Comparison of ENCODE assay signal across 31 mouse cellular contexts in the genomic region with DNA sequence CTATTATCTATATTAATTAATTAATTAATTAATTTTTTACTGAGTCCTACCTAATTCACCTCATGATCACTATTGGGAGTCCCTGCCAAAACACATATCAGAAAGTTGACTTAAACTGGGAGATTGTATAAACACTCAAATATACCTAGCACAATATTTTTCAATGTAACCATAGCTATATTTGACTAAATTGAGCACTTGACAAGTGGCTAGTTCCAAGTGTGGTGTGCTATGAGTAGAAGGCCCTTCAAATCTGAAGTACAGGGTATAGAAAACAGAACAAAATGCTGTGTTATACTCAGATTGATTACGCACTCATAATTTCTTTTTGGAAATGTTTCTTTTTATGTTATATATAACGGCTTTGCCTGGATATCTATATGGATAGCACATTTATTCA.
"Had no signal": no experiment of that assay in that cellular context is flagged by ENCODE, and none has a peak within 500 bp of the region (broad histone marks: within the 10 kb centered on the region; RNA-seq: fewer than 3 reads in every experiment).

No protein-coding gene starts in this region.

- H3K9ac ChIP-seq: limb, embryonic 12.5 days; limb, embryonic 13.5 days; limb, embryonic 15.5 days; liver, embryonic 12.5 days; liver, embryonic 13.5 days; liver, embryonic 14.5 days; liver, embryonic 15.5 days; liver, postnatal 0 days; lung, embryonic 14.5 days; lung, embryonic 15.5 days; midbrain, embryonic 12.5 days; midbrain, embryonic 13.5 days; midbrain, embryonic 15.5 days; neural tube, embryonic 12.5 days had no signal

- H3K27me3 ChIP-seq: limb, embryonic 12.5 days; limb, embryonic 13.5 days; limb, embryonic 15.5 days; liver, embryonic 12.5 days; liver, embryonic 13.5 days; liver, embryonic 15.5 days; lung, embryonic 15.5 days; megakaryocyte, embryonic 14.5 days; midbrain, embryonic 12.5 days; midbrain, embryonic 13.5 days; midbrain, embryonic 15.5 days; neural tube, embryonic 12.5 days had no signal

- H3K9me3 ChIP-seq: limb, embryonic 10.5 days; limb, embryonic 12.5 days; limb, embryonic 13.5 days; limb, embryonic 15.5 days; liver, embryonic 12.5 days; liver, embryonic 13.5 days; liver, embryonic 15.5 days; lung, embryonic 15.5 days; megakaryocyte, embryonic 14.5 days; midbrain, embryonic 10.5 days; midbrain, embryonic 12.5 days; midbrain, embryonic 13.5 days; midbrain, embryonic 15.5 days; neural tube, embryonic 12.5 days had no signal

- H3K4me2 ChIP-seq: limb, embryonic 12.5 days; limb, embryonic 13.5 days; limb, embryonic 15.5 days; liver, embryonic 11.5 days; liver, embryonic 12.5 days; liver, embryonic 13.5 days; liver, embryonic 15.5 days; lung, embryonic 14.5 days; lung, embryonic 15.5 days; midbrain, embryonic 11.5 days; midbrain, embryonic 12.5 days; midbrain, embryonic 13.5 days; midbrain, embryonic 15.5 days; neural tube, embryonic 12.5 days had no signal

- DNase-seq: left cerebral cortex, postnatal 4 days; liver; liver, embryonic 13.5 days; liver, postnatal 0 days; lung, adult 18-20 months; lung, embryonic 14.5 days; lung, postnatal 10 days; lung, postnatal 14 days; lung, postnatal 36 days; lung, postnatal 4 days; midbrain, embryonic 14.5 days had no signal

- ATAC-seq: liver, embryonic 12.5 days; liver, postnatal 0 days; midbrain, embryonic 13.5 days; midbrain, embryonic 15.5 days; midbrain, embryonic 16.5 days had no signal

- H3K27ac ChIP-seq: left cerebral cortex, adult 2 months; limb, embryonic 10.5 days; limb, embryonic 12.5 days; limb, embryonic 13.5 days; limb, embryonic 15.5 days; liver, embryonic 12.5 days; liver, embryonic 13.5 days; liver, embryonic 14.5 days; liver, embryonic 15.5 days; lung, embryonic 15.5 days; macrophage; midbrain, embryonic 10.5 days; midbrain, embryonic 12.5 days; midbrain, embryonic 13.5 days; midbrain, embryonic 15.5 days; neural tube, embryonic 12.5 days had no signal

- H3K4me1 ChIP-seq: limb, embryonic 12.5 days; limb, embryonic 13.5 days; limb, embryonic 15.5 days; liver, embryonic 13.5 days; liver, embryonic 15.5 days; lung, embryonic 15.5 days; megakaryocyte, embryonic 14.5 days; midbrain, embryonic 10.5 days; midbrain, embryonic 12.5 days; midbrain, embryonic 13.5 days; midbrain, embryonic 15.5 days; neural tube, embryonic 12.5 days had no signal

- H3K36me3 ChIP-seq: limb, embryonic 10.5 days; limb, embryonic 12.5 days; limb, embryonic 13.5 days; limb, embryonic 15.5 days; liver, embryonic 12.5 days; liver, embryonic 13.5 days; liver, embryonic 15.5 days; lung, embryonic 15.5 days; midbrain, embryonic 10.5 days; midbrain, embryonic 12.5 days; midbrain, embryonic 13.5 days; midbrain, embryonic 15.5 days; neural tube, embryonic 12.5 days had no signal

- H3K4me3 ChIP-seq: left cerebral cortex, adult 2 months; limb, embryonic 10.5 days; limb, embryonic 12.5 days; limb, embryonic 13.5 days; limb, embryonic 15.5 days; liver, embryonic 12.5 days; liver, embryonic 13.5 days; liver, embryonic 15.5 days; lung, embryonic 15.5 days; megakaryocyte, embryonic 14.5 days; midbrain, embryonic 10.5 days; midbrain, embryonic 12.5 days; midbrain, embryonic 13.5 days; midbrain, embryonic 15.5 days; myocyte; neural tube, embryonic 12.5 days had no signal
